Mouse (Mus musculus): ENCODE results near the gene Gsto2.
"Not testable (repeated sequence)": the region's sequence is repeated elsewhere in the genome, so short reads cannot be mapped to it uniquely, and the experiment has no call there.

DNA sequence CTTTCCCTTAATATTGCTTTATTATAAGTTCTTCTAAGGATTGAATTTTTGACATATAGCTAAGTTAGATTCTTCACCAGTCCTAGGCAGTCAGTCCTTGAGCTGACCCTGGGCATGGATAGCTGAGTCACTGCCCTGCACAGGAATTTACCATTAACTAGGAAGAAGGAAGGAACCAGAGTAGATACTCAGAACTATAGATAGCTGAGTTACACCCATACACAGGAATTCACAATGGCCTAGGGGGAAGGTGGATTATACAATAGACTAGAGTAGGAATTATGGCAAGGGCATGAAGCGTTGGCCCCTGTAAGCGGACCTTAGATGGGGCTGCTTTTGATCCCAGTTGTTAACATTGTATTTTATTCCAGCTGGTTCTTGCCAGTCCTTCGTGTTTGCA is 13.2 kb upstream of the Gsto2 start:
- not testable (repeated sequence) for TF ChIP-seq EP300, CTCF (IDR thresholded peaks at IDR 0.05; ENCODE audit: low read depth)
